Mouse (Mus musculus): ENCODE results near the gene Glp2r. TPM values are rescaled to one million over a fixed set of nuclear protein-coding genes. Genes with fewer than 3 reads are reported as not detected.

Gene Glp2r
- polyA plus RNA-seq, 1 experiment: not detected

DNA sequence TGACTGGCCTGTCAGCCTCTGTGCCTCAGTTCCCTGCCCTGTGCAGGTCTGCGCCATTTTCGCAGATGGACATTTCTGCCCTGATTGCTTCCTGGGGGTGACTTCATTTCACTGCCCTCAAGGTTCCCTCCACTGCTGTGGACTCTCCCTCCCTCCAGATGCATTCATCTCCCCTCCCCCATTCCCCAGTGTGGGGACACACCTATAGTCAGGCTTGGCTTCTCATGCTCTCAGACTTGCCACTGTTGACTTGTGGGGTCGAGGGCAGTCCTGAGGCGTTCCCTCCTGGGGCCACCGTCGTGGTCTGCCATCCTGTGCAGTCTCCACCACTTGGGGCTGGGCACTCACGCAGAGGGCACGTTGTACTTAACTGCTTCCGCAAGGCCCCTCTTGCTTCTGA is 114.1 kb downstream of the Glp2r start:
- no peak overlapping the region for H3K4me3 ChIP-seq
- no peak overlapping the region for H3ac ChIP-seq (ENCODE audit: control insufficient read depth, insufficient read length)
- no peaks in the 10 kb centered on the region for H3K27me3 ChIP-seq (ENCODE audit: control insufficient read depth, insufficient read depth, insufficient read length)
- H3K36me3 ChIP-seq (ENCODE audit: control insufficient read depth, insufficient read depth): no peaks in the 10 kb centered on the region
- no peaks in the 10 kb centered on the region for H3K79me2 ChIP-seq (ENCODE audit: control insufficient read depth, insufficient read depth)
- no peak overlapping the region for H3K4me2 ChIP-seq (ENCODE audit: low read depth)
- TF ChIP-seq MAX (IDR thresholded peaks at IDR 0.05; ENCODE audit: low read depth) (no peak), POLR2AphosphoS2 (IDR thresholded peaks at IDR 0.05; ENCODE audit: insufficient read length, low read depth) (no peak), E2F4 (IDR thresholded peaks at IDR 0.05; ENCODE audit: insufficient read depth) (no peak)

GRCm38 (mm10) chr11:67656366-67656765 is 114.6 kb downstream of the Glp2r start:
- no peak overlapping the region for H3ac ChIP-seq (ENCODE audit: control insufficient read depth, insufficient read length)
- H3K79me2 ChIP-seq (ENCODE audit: control insufficient read depth, insufficient read depth): no peaks in the 10 kb centered on the region
- H3K36me3 ChIP-seq (ENCODE audit: control insufficient read depth, insufficient read depth): no peaks in the 10 kb centered on the region
- no peak overlapping the region for H3K4me3 ChIP-seq
- no peaks in the 10 kb centered on the region for H3K27me3 ChIP-seq (ENCODE audit: control insufficient read depth, insufficient read depth, insufficient read length)
- no peak for TF ChIP-seq POLR2A (IDR thresholded peaks at IDR 0.05; ENCODE audit: insufficient read length, low read depth)
- no peak for TF ChIP-seq MYOG (IDR thresholded peaks at IDR 0.05; ENCODE audit: control insufficient read depth in 1 of 3, insufficient read depth in 1 of 3, insufficient read length in 2 of 3, low read depth in 2 of 3)
- no peak for TF ChIP-seq TCF3 (IDR thresholded peaks at IDR 0.05; ENCODE audit: insufficient read length, low read depth)
- TF ChIP-seq MYOD1 (IDR thresholded peaks at IDR 0.05; ENCODE audit: control insufficient read depth in 1 of 3, insufficient read length in 2 of 3, low read depth in 2 of 3): no peak
- no peak for TF ChIP-seq E2F4 (IDR thresholded peaks at IDR 0.05; ENCODE audit: insufficient read depth)
- no peak for TF ChIP-seq POLR2AphosphoS2 (IDR thresholded peaks at IDR 0.05; ENCODE audit: insufficient read length, low read depth)
- TF ChIP-seq USF1 (IDR thresholded peaks at IDR 0.05; ENCODE audit: low read depth): no peak
- TF ChIP-seq CEBPB (IDR thresholded peaks at IDR 0.05; ENCODE audit: insufficient read depth, poor library complexity, severe bottlenecking): no peak
- TF ChIP-seq TCF12 (IDR thresholded peaks at IDR 0.05; ENCODE audit: insufficient read depth, poor library complexity, severe bottlenecking): no peak
- TF ChIP-seq SRF (IDR thresholded peaks at IDR 0.05; ENCODE audit: control insufficient read depth, insufficient read length, low read depth): no peak
- no peak for TF ChIP-seq REST (IDR thresholded peaks at IDR 0.05; ENCODE audit: insufficient read depth, insufficient read length)
- TF ChIP-seq MAX (IDR thresholded peaks at IDR 0.05; ENCODE audit: low read depth): no peak
- no peak overlapping the region for H3K4me2 ChIP-seq (ENCODE audit: low read depth)

DNA sequence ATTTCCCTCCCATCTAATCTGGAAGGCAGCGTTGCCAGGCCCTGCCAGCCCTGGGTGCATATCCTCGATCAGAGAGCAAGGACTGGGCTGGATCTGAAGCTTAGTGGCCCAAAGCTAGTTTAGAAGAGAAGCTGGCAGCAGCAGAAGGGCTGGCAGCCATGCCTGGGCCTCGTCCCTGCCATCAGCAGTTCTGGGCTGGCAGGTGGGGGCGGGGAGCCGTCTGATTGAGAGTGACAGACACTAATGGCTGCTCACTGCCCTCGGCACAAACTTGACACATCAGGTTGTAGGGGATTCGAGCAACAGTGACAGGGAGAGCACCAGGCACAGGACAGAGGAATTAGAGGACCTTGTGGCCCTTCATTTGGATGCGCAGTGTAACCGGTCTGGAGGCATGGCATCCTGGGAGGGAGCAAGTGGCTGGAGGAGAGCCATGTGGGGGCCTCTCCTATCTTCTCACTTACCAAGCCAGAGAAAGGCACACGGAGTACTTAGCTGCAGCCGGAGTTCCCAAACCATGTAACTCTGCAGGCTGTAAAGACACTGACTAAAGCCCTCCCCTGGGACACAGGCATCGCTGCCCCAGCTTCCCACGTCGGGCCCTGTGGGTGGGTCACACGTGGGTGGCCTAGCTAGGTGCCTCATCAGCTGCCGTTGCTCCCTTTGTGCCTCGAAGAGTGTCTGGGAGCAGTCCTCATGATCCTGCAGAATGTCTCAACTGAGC is 115.6 kb downstream of the Glp2r start:
- no peak for TF ChIP-seq POLR2AphosphoS2 (IDR thresholded peaks at IDR 0.05; ENCODE audit: insufficient read length, low read depth)
- no peak for TF ChIP-seq CEBPB (IDR thresholded peaks at IDR 0.05; ENCODE audit: insufficient read depth, poor library complexity, severe bottlenecking)
- no peak for TF ChIP-seq MYOG (IDR thresholded peaks at IDR 0.05; ENCODE audit: control insufficient read depth in 1 of 3, insufficient read depth in 1 of 3, insufficient read length in 2 of 3, low read depth in 2 of 3)
- TF ChIP-seq MAX (IDR thresholded peaks at IDR 0.05; ENCODE audit: low read depth): no peak
- no peak for TF ChIP-seq POLR2A (IDR thresholded peaks at IDR 0.05; ENCODE audit: insufficient read length, low read depth)
- TF ChIP-seq MYOD1 (IDR thresholded peaks at IDR 0.05; ENCODE audit: control insufficient read depth in 1 of 3, insufficient read length in 2 of 3, low read depth in 2 of 3): no peak
- TF ChIP-seq E2F4 (IDR thresholded peaks at IDR 0.05; ENCODE audit: insufficient read depth): no peak
- no peak for TF ChIP-seq USF1 (IDR thresholded peaks at IDR 0.05; ENCODE audit: low read depth)
- TF ChIP-seq REST (IDR thresholded peaks at IDR 0.05; ENCODE audit: insufficient read depth, insufficient read length): no peak
- no peak for TF ChIP-seq TCF12 (IDR thresholded peaks at IDR 0.05; ENCODE audit: insufficient read depth, poor library complexity, severe bottlenecking)
- TF ChIP-seq TCF3 (IDR thresholded peaks at IDR 0.05; ENCODE audit: insufficient read length, low read depth): no peak
- TF ChIP-seq SRF (IDR thresholded peaks at IDR 0.05; ENCODE audit: control insufficient read depth, insufficient read length, low read depth): no peak
- H3K4me3 ChIP-seq: no peak overlapping the region
- no peak overlapping the region for H3K4me2 ChIP-seq (ENCODE audit: low read depth)

DNA sequence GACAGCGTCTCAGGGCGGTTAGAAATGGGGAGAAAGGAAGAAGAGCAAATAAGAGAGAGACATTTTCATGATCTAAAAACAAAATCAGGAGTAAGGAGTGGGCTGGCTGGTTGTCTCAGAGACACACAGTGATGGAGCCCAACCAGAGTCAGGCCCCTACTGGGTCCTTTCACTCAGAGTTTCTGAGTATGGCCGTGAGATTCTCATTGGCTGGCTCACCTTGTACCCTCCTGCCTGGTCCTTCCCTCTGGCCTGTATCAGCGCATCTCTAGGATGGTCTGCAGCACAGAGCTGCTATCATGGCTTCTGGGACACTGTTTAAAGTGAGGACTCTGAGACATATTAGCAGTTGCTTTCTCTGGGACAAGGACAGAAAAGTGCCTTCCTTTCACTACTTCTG is 116.4 kb downstream of the Glp2r start:
- Histone ChIP-seq H3K79me2 (ENCODE audit: control insufficient read depth, insufficient read depth) (no peaks in the 10 kb centered on the region), H3ac (ENCODE audit: control insufficient read depth, insufficient read length) (no peak overlapping the region), H3K36me3 (ENCODE audit: control insufficient read depth, insufficient read depth) (no peaks in the 10 kb centered on the region), H3K4me2 (ENCODE audit: low read depth) (no peak overlapping the region), H3K4me3 (no peak overlapping the region), H3K27me3 (ENCODE audit: control insufficient read depth, insufficient read depth, insufficient read length) (no peaks in the 10 kb centered on the region)
- TF ChIP-seq REST (IDR thresholded peaks at IDR 0.05; ENCODE audit: insufficient read depth, insufficient read length) (no peak), MAX (IDR thresholded peaks at IDR 0.05; ENCODE audit: low read depth) (no peak), TCF3 (IDR thresholded peaks at IDR 0.05; ENCODE audit: insufficient read length, low read depth) (no peak), CEBPB (IDR thresholded peaks at IDR 0.05; ENCODE audit: insufficient read depth, poor library complexity, severe bottlenecking) (no peak), TCF12 (IDR thresholded peaks at IDR 0.05; ENCODE audit: insufficient read depth, poor library complexity, severe bottlenecking) (no peak), E2F4 (IDR thresholded peaks at IDR 0.05; ENCODE audit: insufficient read depth) (no peak), POLR2A (IDR thresholded peaks at IDR 0.05; ENCODE audit: insufficient read length, low read depth) (no peak), MYOD1 (IDR thresholded peaks at IDR 0.05; ENCODE audit: control insufficient read depth in 1 of 3, insufficient read length in 2 of 3, low read depth in 2 of 3) (no peak), USF1 (IDR thresholded peaks at IDR 0.05; ENCODE audit: low read depth) (no peak), SRF (IDR thresholded peaks at IDR 0.05; ENCODE audit: control insufficient read depth, insufficient read length, low read depth) (no peak), MYOG (IDR thresholded peaks at IDR 0.05; ENCODE audit: control insufficient read depth in 1 of 3, insufficient read depth in 1 of 3, insufficient read length in 2 of 3, low read depth in 2 of 3) (no peak), POLR2AphosphoS2 (IDR thresholded peaks at IDR 0.05; ENCODE audit: insufficient read length, low read depth) (no peak)

More for the DNA sequence above, 115.6 kb downstream of the Glp2r start:
- Histone ChIP-seq H3ac (ENCODE audit: control insufficient read depth, insufficient read length) (no peak overlapping the region), H3K27me3 (ENCODE audit: control insufficient read depth, insufficient read depth, insufficient read length) (no peaks in the 10 kb centered on the region), H3K79me2 (ENCODE audit: control insufficient read depth, insufficient read depth) (no peaks in the 10 kb centered on the region), H3K36me3 (ENCODE audit: control insufficient read depth, insufficient read depth) (no peaks in the 10 kb centered on the region)
